9 mouse cellular contexts compared by ENCODE assay signal in genomic region chr12:73997297-73998127, GRCm38 (mm10). TPM values are rescaled to one million over a fixed set of nuclear protein-coding genes. Genes with fewer than 3 reads are reported as not detected.
DNase-seq lines count a peak whose midpoint lies in the region; ATAC-seq and TF ChIP-seq lines count a peak whose summit lies in the region.
"Had no signal": no experiment of that assay in that cellular context is flagged by ENCODE, and none has a peak within 500 bp of the region (broad histone marks: within the 10 kb centered on the region; RNA-seq: fewer than 3 reads in every experiment).

Syt16 (plus strand) TSS chr12:73997661.

- H3K4me3 ChIP-seq in heart, embryonic 12.5 days: peak within 1 kb of the TSS; percentile 59
- H3K4me3 ChIP-seq in neural tube, embryonic 13.5 days: peak within 1 kb of the TSS; percentile 54

- peaks cover 5% of the 10 kb centered on the region; the same call in 1 of the 2 replicates for H3K4me1 ChIP-seq in heart, embryonic 12.5 days (replicated peaks)
- peaks cover 21% of the 10 kb centered on the region for H3K4me1 ChIP-seq in neural tube, embryonic 13.5 days (replicated peaks)

- TF ChIP-seq POLR2A in brain, embryonic 14.5 days (IDR thresholded peaks at IDR 0.05; ENCODE audit: borderline replicate concordance, extremely low read depth, insufficient read depth, insufficient read length, poor library complexity, severe bottlenecking): peak; percentile 70

- peak within 1 kb of the TSS; percentile 80 for H3K4me2 ChIP-seq in heart, embryonic 12.5 days
- H3K4me2 ChIP-seq in neural tube, embryonic 13.5 days: peak within 1 kb of the TSS; percentile 74

- H3K27me3 ChIP-seq in heart, embryonic 12.5 days (replicated peaks): peaks cover 47% of the 10 kb centered on the region
- H3K27me3 ChIP-seq in neural tube, embryonic 13.5 days: peaks cover 30% of the 10 kb centered on the region
- H3K27me3 ChIP-seq: CH12.LX had no signal

- DNase-seq in heart, postnatal 4 days: no peak
- peak; percentile 66 for DNase-seq in brain, embryonic 14.5 days (ENCODE audit: low read depth)
- DNase-seq in frontal cortex, adult 2 months (ENCODE audit: extremely low spot score in 1 of 2, low spot score in 1 of 2): peak in 1 of 2 experiments; percentile 70
- peak; percentile 31 to 78 for DNase-seq in left cerebral cortex, postnatal 10 days (ENCODE audit: extremely low spot score in 1 of 2, low spot score in 2 of 2)
- no peak for DNase-seq in gastrocnemius, postnatal 25 days
- no peak for DNase-seq in spleen, postnatal 14 days (ENCODE audit: low spot score in 2 of 2)

- H3K9ac ChIP-seq in heart, embryonic 12.5 days: peak within 1 kb of the TSS; percentile 61
- peak within 1 kb of the TSS; percentile 81 for H3K9ac ChIP-seq in neural tube, embryonic 13.5 days

- H3K36me3 ChIP-seq in heart, embryonic 12.5 days: no peaks in the 10 kb centered on the region
- no peaks in the 10 kb centered on the region for H3K36me3 ChIP-seq in neural tube, embryonic 13.5 days

- ATAC-seq in heart, embryonic 12.5 days (ENCODE audit: insufficient number of reproducible peaks, low FRiP score): peak; percentile 36; the same call in 1 of the 2 replicates
- peak; percentile 86 for ATAC-seq in neural tube, embryonic 13.5 days (ENCODE audit: low read depth)

- no peak within 1 kb of the TSS for H3K27ac ChIP-seq in heart, embryonic 12.5 days (ENCODE audit: poor library complexity, severe bottlenecking)
- peak within 1 kb of the TSS; percentile 71 for H3K27ac ChIP-seq in neural tube, embryonic 13.5 days (replicated peaks)

- no peak for TF ChIP-seq CTCF in brain, embryonic 14.5 days (IDR thresholded peaks at IDR 0.05; ENCODE audit: borderline replicate concordance, extremely low read depth, insufficient read depth, insufficient read length)

- WGBS in heart, embryonic 12.5 days: 2% methylated on average over 46 of the region's 67 CpGs
- WGBS in neural tube, embryonic 13.5 days: 1% methylated on average over 40 of the region's 67 CpGs

- H3K9me3 ChIP-seq in heart, embryonic 12.5 days (replicated peaks): 0 out of 2 replicates have a peak, but pooled peaks cover 5% of the 10 kb centered on the region
- no peaks in the 10 kb centered on the region; the same call in 1 of the 2 replicates for H3K9me3 ChIP-seq in neural tube, embryonic 13.5 days

- intact Hi-C loops in left cerebral cortex, postnatal 10 days (cut with DNase I): no loop called here

RNA-seq across cellular contexts. Expression of gene Syt16, which starts in this region (rescaled TPM):
- 0.33 and 0.81 TPM in 2 replicates for polyA plus RNA-seq in heart, embryonic 12.5 days (2016; fragmentation: Nextera tagmentation; extraction: Ambion mirVana)
- under 1 TPM in 1 of 2 experiments, not detected in 1; 0.05 TPM for total RNA-seq in heart, postnatal 4 days (2021)
- polyA plus RNA-seq in brain, embryonic 14.5 days (2012; rRNA removed): 36.5 and 43.4 TPM in 2 replicates
- polyA plus RNA-seq in frontal cortex, adult 2 months (2012; rRNA removed): 41.0 and 49.2 TPM in 2 replicates
- total RNA-seq in left cerebral cortex, postnatal 10 days (2021): 100 to 1,000 TPM; 113 TPM
- polyA plus RNA-seq in neural tube, embryonic 13.5 days (2015; fragmentation: Nextera tagmentation; extraction: Ambion mirVana): 46.6 and 50.2 TPM in 2 replicates
- not detected for total RNA-seq in gastrocnemius, postnatal 25 days (2021)

Comparison
In these comparisons a context has a peak if more than half of its experiments do, and no peak if none do; other contexts are left out.
1. RNA of gene Syt16 (total RNA-seq): 113 TPM in left cerebral cortex, postnatal 10 days; 0.05 TPM in heart, postnatal 4 days and not detected in gastrocnemius, postnatal 25 days; every median in the first group is over 100 times any median in the second.
2. RNA of gene Syt16 (polyA plus RNA-seq): 46.6 to 50.2 TPM in neural tube, embryonic 13.5 days, 41.0 to 49.2 TPM in frontal cortex, adult 2 months and 36.5 to 43.4 TPM in brain, embryonic 14.5 days; 0.33 to 0.81 TPM in heart, embryonic 12.5 days; every median in the first group is over 10 times any median in the second.
3. Peak in ATAC-seq, H3K4me3 ChIP-seq, H3K9ac ChIP-seq and H3K4me2 ChIP-seq in heart, embryonic 12.5 days; RNA of the gene not detected or under 1 TPM.
4. DNase-seq: peak in brain, embryonic 14.5 days (single experiment) and left cerebral cortex, postnatal 10 days (2 of 2); none in heart, postnatal 4 days (single experiment), gastrocnemius, postnatal 25 days (single experiment) and spleen, postnatal 14 days (0 of 2).